Mouse (Mus musculus) cortical plate, adult 2 months (tissue): Measurements from ENCODE around the gene Bcan.

Experiments
- CTCF ChIP-seq: fragments of 200-500 bp; IDR thresholded peaks from 2 replicates; pipeline ENCODE4 v1.5.1; 2011; ENCODE audit warnings: mild to moderate bottlenecking, control low read depth, low read length; ENCODE audit not compliant: insufficient read depth; ENCODE audit errors: extremely low read depth
- POLR2A ChIP-seq: fragments of 200-500 bp; IDR thresholded peaks from 2 replicates; pipeline ENCODE4 v1.6.1; 2011; ENCODE audit warnings: mild to moderate bottlenecking, low read length, control low read depth; ENCODE audit not compliant: insufficient read depth; ENCODE audit errors: extremely low read depth

GRCm38 (mm10) chr3:88002291-88002976, 2.4 kb upstream of the Bcan start:
- TF ChIP-seq POLR2A: no peak
- no peak for TF ChIP-seq CTCF
